Mouse (Mus musculus) ES-Bruce4 (cell line): Measurements from ENCODE around the gene Fkbp5. TPM values are rescaled to one million over a fixed set of nuclear protein-coding genes. Genes with fewer than 3 reads are reported as not detected.

ENCODE experiments used
- H3K27ac ChIP-seq: 2 replicates; pipeline ENCODE4 v1.5.1; 2012; ENCODE audit warnings: low read length, inconsistent platforms; ENCODE audit not compliant: insufficient read depth
- H3K27me3 ChIP-seq: 2 replicates; pipeline ENCODE4 v1.6.1; 2012; ENCODE audit warnings: mild to moderate bottlenecking, low read length, inconsistent platforms; ENCODE audit not compliant: control insufficient read depth, poor library complexity, insufficient read depth, severe bottlenecking
- H3K36me3 ChIP-seq: 2 replicates; pipeline ENCODE4 v1.6.1; 2012; ENCODE audit warnings: inconsistent platforms, mild to moderate bottlenecking, low read length, moderate library complexity; ENCODE audit not compliant: control insufficient read depth, poor library complexity, insufficient read depth, severe bottlenecking
- H3K4me1 ChIP-seq: one replicate; pipeline ENCODE4 v1.8.1; 2011; ENCODE audit warnings: low read length; ENCODE audit not compliant: control insufficient read depth, insufficient read depth
- H3K4me3 ChIP-seq: 2 replicates; pipeline ENCODE4 v1.5.1; 2011; ENCODE audit warnings: low read depth, mild to moderate bottlenecking, low read length
- H3K9ac ChIP-seq: 2 replicates; pipeline ENCODE4 v1.6.1; 2012; ENCODE audit warnings: low read depth, mild to moderate bottlenecking, inconsistent platforms; ENCODE audit not compliant: poor library complexity, severe bottlenecking
- H3K9me3 ChIP-seq: replicated peaks from 2 replicates; pipeline ENCODE4 v1.6.1; 2012; ENCODE audit warnings: mild to moderate bottlenecking, low read length, inconsistent platforms; ENCODE audit not compliant: control insufficient read depth, poor library complexity, insufficient read depth, severe bottlenecking
- CTCF ChIP-seq: IDR thresholded peaks from one replicate; pipeline ENCODE4 v1.8.1; 2011; ENCODE audit warnings: low read depth, low read length
- EP300 ChIP-seq: IDR thresholded peaks from 2 replicates; pipeline ENCODE4 v1.6.1; 2011; ENCODE audit warnings: low read depth, low read length; ENCODE audit not compliant: insufficient read depth
- POLR2A ChIP-seq: IDR thresholded peaks from one replicate; pipeline ENCODE4 v1.8.1; 2011; ENCODE audit warnings: low read length; ENCODE audit not compliant: insufficient read depth
- polyA plus RNA-seq: library from polyadenylated mRNA; stranded (reverse); fragments of >200 nt; gene quantifications from 2 replicates; pipeline ENCODE4 v1.2.4, GENCODE M21; 2011; ENCODE audit warnings: low read depth; ENCODE audit not compliant: missing spikeins, insufficient read depth, insufficient read length

Fkbp5 gene
- polyA plus RNA-seq, 1 experiment = 67.1 TPM

DNA sequence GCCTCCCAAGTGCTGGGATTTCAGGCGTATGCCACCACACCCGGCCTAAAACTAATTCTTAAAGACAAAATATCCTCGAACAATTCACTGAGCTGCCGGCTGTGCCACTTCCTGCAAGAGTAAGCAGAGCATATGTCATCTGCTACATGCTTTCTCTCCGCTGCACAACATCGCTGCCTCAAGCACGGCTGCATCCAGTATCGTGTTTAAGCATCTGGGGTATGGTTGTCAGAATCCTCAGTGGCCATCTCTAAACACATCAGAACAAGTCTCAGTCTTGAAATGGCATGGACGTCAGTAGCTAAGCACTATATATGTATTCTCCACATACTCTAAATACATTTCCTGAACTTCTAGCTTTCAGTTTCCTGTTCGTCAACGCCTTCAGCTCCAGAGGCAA is 49.6 kb downstream of the Fkbp5 start:
- no peak overlapping the region for H3K27ac ChIP-seq

DNA sequence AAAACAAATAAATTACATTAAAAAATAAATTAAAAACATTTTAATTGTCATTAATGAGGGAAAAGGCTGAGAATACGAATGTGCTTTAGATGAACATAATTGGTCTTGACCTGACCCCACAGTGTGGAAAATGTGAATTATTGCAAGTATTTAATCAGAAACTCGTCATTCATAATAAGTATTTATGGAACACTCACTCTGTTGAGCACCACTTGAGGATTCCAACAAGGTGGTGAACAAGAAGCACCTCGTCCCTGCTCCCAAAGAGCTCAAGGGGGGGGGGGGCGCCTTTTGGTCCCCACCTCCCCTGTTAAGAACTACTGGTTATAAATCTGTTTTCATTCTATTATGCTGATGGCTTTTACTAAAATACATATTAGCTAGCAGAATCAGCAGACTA is 51.4 kb downstream of the Fkbp5 start:
- Histone ChIP-seq H3K36me3 (no peaks in the 10 kb centered on the region), H3K27me3 (no peaks in the 10 kb centered on the region), H3K9me3 (no peaks in the 10 kb centered on the region), H3K27ac (no peak overlapping the region), H3K9ac (no peak overlapping the region), H3K4me1 (peaks cover 7% of the 10 kb centered on the region), H3K4me3 (no peak overlapping the region)
- TF ChIP-seq EP300 (no peak), CTCF (no peak), POLR2A (no peak)

More for the DNA sequence above, 49.6 kb downstream of the Fkbp5 start:
- H3K36me3 ChIP-seq = no peaks in the 10 kb centered on the region
- no peak overlapping the region for H3K9ac ChIP-seq
- H3K27me3 ChIP-seq = no peaks in the 10 kb centered on the region
- H3K4me3 ChIP-seq = no peak overlapping the region
- H3K9me3 ChIP-seq = no peaks in the 10 kb centered on the region
- TF ChIP-seq CTCF (no peak), POLR2A (no peak), EP300 (no peak)
- H3K4me1 ChIP-seq = peaks cover 7% of the 10 kb centered on the region

- TF ChIP-seq EP300 (peak; percentile 89), CTCF (no peak), POLR2A (no peak)
- Histone ChIP-seq H3K27me3 (no peaks in the 10 kb centered on the region), H3K9me3 (no peaks in the 10 kb centered on the region), H3K27ac (no peak overlapping the region), H3K4me1 (peaks cover 9% of the 10 kb centered on the region), H3K9ac (no peak overlapping the region), H3K36me3 (no peaks in the 10 kb centered on the region), H3K4me3 (no peak overlapping the region)
These were observed 53.5 kb downstream of the Fkbp5 start for GRCm38 (mm10) chr17:28463701-28464443.

DNA sequence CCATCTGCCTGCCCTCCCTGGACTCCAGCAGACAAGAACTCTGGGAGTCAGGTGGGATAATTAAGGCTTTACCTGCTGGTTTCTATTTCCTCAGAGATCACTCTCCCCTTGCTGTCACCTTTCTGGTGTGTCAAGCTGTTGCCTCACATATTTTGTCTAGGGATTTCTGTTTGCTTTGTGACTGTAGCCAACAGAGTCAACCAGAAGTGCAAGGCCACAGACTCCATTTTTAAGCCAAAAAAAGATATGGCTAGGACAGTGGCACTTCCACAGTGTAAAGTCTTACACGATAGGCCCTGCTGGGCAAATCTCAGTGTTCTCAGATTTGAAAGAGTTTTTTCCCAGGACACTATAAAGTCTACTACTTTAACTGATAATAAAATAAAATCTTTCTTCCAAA is 56.9 kb downstream of the Fkbp5 start:
- Histone ChIP-seq H3K9ac (no peak overlapping the region), H3K9me3 (no peaks in the 10 kb centered on the region), H3K4me3 (no peak overlapping the region), H3K27ac (no peak overlapping the region), H3K4me1 (peaks cover 7% of the 10 kb centered on the region), H3K27me3 (no peaks in the 10 kb centered on the region), H3K36me3 (no peaks in the 10 kb centered on the region)
- no peak for TF ChIP-seq CTCF
- no peak for TF ChIP-seq POLR2A
- no peak for TF ChIP-seq EP300

- Histone ChIP-seq H3K9ac (no peak overlapping the region), H3K36me3 (no peaks in the 10 kb centered on the region), H3K27ac (no peak overlapping the region), H3K4me1 (peaks cover under 1% of the 10 kb centered on the region), H3K9me3 (no peaks in the 10 kb centered on the region), H3K4me3 (no peak overlapping the region), H3K27me3 (no peaks in the 10 kb centered on the region)
- no peak for TF ChIP-seq EP300
- no peak for TF ChIP-seq POLR2A
- TF ChIP-seq CTCF = peak; percentile 53
These were observed 62.2 kb downstream of the Fkbp5 start for GRCm38 (mm10) chr17:28455098-28455497.

- H3K4me3 ChIP-seq = no peak overlapping the region
- H3K27ac ChIP-seq = no peak overlapping the region
- TF ChIP-seq EP300 = no peak
- no peaks in the 10 kb centered on the region for H3K9me3 ChIP-seq
- no peaks in the 10 kb centered on the region for H3K27me3 ChIP-seq
- no peaks in the 10 kb centered on the region for H3K4me1 ChIP-seq
- H3K9ac ChIP-seq = no peak overlapping the region
- no peaks in the 10 kb centered on the region for H3K36me3 ChIP-seq
These were observed 64.4 kb downstream of the Fkbp5 start for GRCm38 (mm10) chr17:28452889-28453288.
